Mouse (Mus musculus) liver, adult 2 months (tissue): Measurements from ENCODE around the gene Tgfbr3. TPM values are rescaled to one million over a fixed set of nuclear protein-coding genes. Genes with fewer than 3 reads are reported as not detected.
A peak's percentile ranks its signal among the peaks of the same experiment; 100 is the strongest.

ENCODE experiments used
- DNase-seq: peaks from one replicate; pipeline ENCODE4 v3.0.0-alpha.2; 2011; ENCODE audit warnings: low read depth, low spot score; ENCODE audit errors: extremely low read depth
- H3K27ac ChIP-seq: fragments of 200-500 bp; replicated peaks from 2 replicates; pipeline ENCODE4 v1.5.1; 2012; ENCODE audit warnings: low read depth, mild to moderate bottlenecking, control low read depth, inconsistent platforms, low read length; ENCODE audit not compliant: insufficient read depth
- H3K27me3 ChIP-seq: fragments of 200-500 bp; 2 replicates; pipeline ENCODE4 v1.6.1; 2012; ENCODE audit warnings: mild to moderate bottlenecking, moderate library complexity, low read length, inconsistent platforms; ENCODE audit not compliant: control insufficient read depth, insufficient read depth
- H3K36me3 ChIP-seq: fragments of 200-500 bp; 2 replicates; pipeline ENCODE4 v1.6.1; 2012; ENCODE audit warnings: low read length, inconsistent platforms; ENCODE audit not compliant: control insufficient read depth, insufficient read depth
- H3K4me1 ChIP-seq: fragments of 200-500 bp; 2 replicates; pipeline ENCODE4 v1.6.1; 2011; ENCODE audit warnings: low read length; ENCODE audit not compliant: control insufficient read depth, insufficient read depth
- H3K4me3 ChIP-seq: fragments of 200-500 bp; 2 replicates; pipeline ENCODE4 v1.5.1; 2011; ENCODE audit warnings: low read depth, mild to moderate bottlenecking, control low read depth, low read length, moderate library complexity; ENCODE audit not compliant: insufficient read depth
- H3K79me2 ChIP-seq: fragments of 200-500 bp; 2 replicates; pipeline ENCODE4 v1.6.1; 2012; ENCODE audit warnings: inconsistent platforms, mild to moderate bottlenecking, low read length, moderate library complexity; ENCODE audit not compliant: control insufficient read depth, insufficient read depth
- H3K9ac ChIP-seq: fragments of 200-500 bp; 2 replicates; pipeline ENCODE4 v1.6.1; 2012; ENCODE audit warnings: low read depth, mild to moderate bottlenecking, control low read depth, inconsistent platforms, low read length
- CTCF ChIP-seq: fragments of 200-500 bp; IDR thresholded peaks from 2 replicates; pipeline ENCODE4 v1.5.1; 2011; ENCODE audit warnings: low read depth, low read length, control low read depth
- POLR2A ChIP-seq: fragments of 200-500 bp; IDR thresholded peaks from 2 replicates; pipeline ENCODE4 v1.6.1; 2011; ENCODE audit warnings: low read length, control low read depth; ENCODE audit not compliant: insufficient read depth; ENCODE audit errors: extremely low read depth
- WGBS: fragments of 180-500 bp; shearing (Covaris S2); methylation state at CpG from one replicate; pipeline ENCODE4 v1.1.7; 2018; 5-methylcytosine and 5-hydroxymethylcytosine counted together
- polyA plus RNA-seq: library from polyadenylated mRNA; depleted of rRNA; stranded (reverse); fragments of >200 nt; gene quantifications from 2 replicates; pipeline ENCODE4 v1.2.3, GENCODE M21; 2012
- total RNA-seq: library from RNA; depleted of rRNA; stranded (reverse); fragments of >200 nt; gene quantifications from 2 replicates; pipeline ENCODE4 v1.2.3, GENCODE M21; 2014

The Tgfbr3 gene
- total and polyA plus RNA-seq, 2 experiments: 4.0 to 6.6 TPM

DNA sequence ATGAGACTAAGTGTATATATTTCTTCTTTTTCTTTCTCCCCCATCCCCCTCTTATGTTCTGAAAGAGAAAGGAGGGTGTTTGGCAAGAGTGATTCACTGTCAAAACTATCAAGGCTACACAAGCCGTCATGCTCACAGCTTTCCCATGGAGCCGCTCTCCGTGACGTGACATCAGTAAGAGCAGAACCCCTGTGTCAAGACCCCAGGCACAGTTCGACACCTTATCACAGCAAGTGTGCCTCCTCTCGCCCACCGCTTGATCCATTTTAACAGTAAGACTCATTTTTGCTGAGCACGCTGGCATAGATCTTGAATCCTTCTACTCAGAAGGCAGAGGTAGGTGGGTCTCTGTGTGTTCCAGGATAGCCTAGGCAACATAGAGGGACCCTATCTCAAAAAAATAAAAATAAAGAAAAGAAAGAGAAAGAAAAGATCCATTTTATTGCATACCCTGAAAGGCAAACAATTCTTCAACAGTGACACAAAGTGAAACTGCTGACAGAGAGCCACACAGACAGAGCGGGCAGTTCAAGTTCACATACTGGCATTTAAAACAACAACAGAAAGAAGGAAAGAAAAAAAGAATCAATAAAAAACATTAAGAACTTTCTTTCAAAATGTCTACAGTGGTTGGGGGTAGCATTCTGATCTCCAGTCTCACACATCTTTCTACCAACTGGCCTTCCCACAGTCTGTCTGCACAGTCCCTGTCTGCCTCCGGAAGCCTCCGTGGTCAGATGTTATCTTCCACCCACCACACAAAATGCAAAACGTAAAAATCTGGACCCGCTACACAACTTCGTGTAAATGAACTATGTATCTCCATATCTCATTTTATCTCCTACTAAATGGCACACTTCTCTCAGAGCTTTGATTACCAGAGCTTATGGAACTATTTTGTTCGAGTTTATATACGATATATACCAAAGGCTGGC is 24.7 kb downstream of the Tgfbr3 start:
- no peak overlapping the region for H3K9ac ChIP-seq
- no peak overlapping the region for H3K4me3 ChIP-seq
- peaks cover 13% of the 10 kb centered on the region; the same call in 1 of the 2 replicates for H3K79me2 ChIP-seq
- no peaks in the 10 kb centered on the region for H3K36me3 ChIP-seq
- 89% methylated on average over 16 of the region's 16 CpGs for WGBS
- TF ChIP-seq POLR2A: no peak
- no peak for TF ChIP-seq CTCF
- peaks cover 2% of the 10 kb centered on the region for H3K4me1 ChIP-seq
- no peak for DNase-seq
- H3K27me3 ChIP-seq: no peaks in the 10 kb centered on the region
- H3K27ac ChIP-seq: no peak overlapping the region

DNA sequence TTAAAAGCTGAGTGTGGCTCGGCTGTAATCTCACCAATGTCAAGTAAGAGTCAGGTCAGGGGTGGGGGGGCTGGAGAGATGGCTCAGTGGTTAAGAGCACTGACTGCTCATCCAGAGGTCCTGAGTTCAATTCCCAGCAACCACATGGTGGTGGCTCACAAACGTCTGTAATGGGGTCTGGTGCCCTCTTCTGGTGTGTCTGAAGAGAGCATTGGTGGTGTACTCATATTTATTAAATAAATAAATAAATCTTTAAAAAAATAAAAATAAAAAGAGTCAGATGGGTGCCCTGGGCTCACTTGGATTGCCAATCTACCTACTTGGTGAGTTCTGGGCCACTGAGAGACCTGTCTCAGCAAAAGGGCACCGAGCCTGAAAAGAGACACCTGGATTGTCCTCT is 25.6 kb downstream of the Tgfbr3 start:
- TF ChIP-seq POLR2A (no peak), CTCF (no peak)
- peaks cover 13% of the 10 kb centered on the region; the same call in 1 of the 2 replicates for H3K79me2 ChIP-seq
- no peak overlapping the region for H3K27ac ChIP-seq
- no peaks in the 10 kb centered on the region for H3K27me3 ChIP-seq
- no peaks in the 10 kb centered on the region for H3K36me3 ChIP-seq
- no peak for DNase-seq
- peaks cover 2% of the 10 kb centered on the region for H3K4me1 ChIP-seq
- no peak overlapping the region for H3K4me3 ChIP-seq
- 93% methylated on average over 3 of the region's 3 CpGs for WGBS
- H3K9ac ChIP-seq: no peak overlapping the region

DNA sequence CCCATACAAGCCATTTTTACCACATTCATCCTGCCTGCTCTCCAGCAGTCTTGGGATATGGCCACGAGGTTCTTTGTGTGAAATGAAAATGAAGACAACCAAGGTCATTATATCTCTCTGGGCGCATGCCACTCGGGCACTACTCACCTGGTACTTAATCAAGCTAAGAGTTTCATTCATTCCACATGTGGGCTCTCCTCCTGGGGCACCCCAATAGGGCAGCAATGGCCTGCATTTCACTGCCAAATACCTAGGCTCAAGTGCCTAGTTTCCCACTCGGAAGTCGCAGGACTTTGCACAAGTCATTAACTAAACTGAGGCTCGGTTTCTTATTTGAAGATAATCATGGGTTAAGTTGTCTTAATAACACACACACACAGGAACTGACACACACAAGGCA is 27.5 kb downstream of the Tgfbr3 start:
- WGBS: 89% methylated on average over 6 of the region's 6 CpGs
- DNase-seq: no peak
- Histone ChIP-seq H3K4me1 (peaks cover 2% of the 10 kb centered on the region), H3K36me3 (no peaks in the 10 kb centered on the region), H3K27ac (no peak overlapping the region), H3K79me2 (peaks cover 10% of the 10 kb centered on the region; the same call in 1 of the 2 replicates), H3K27me3 (no peaks in the 10 kb centered on the region), H3K4me3 (no peak overlapping the region), H3K9ac (no peak overlapping the region)
- TF ChIP-seq POLR2A: no peak
- no peak for TF ChIP-seq CTCF

DNA sequence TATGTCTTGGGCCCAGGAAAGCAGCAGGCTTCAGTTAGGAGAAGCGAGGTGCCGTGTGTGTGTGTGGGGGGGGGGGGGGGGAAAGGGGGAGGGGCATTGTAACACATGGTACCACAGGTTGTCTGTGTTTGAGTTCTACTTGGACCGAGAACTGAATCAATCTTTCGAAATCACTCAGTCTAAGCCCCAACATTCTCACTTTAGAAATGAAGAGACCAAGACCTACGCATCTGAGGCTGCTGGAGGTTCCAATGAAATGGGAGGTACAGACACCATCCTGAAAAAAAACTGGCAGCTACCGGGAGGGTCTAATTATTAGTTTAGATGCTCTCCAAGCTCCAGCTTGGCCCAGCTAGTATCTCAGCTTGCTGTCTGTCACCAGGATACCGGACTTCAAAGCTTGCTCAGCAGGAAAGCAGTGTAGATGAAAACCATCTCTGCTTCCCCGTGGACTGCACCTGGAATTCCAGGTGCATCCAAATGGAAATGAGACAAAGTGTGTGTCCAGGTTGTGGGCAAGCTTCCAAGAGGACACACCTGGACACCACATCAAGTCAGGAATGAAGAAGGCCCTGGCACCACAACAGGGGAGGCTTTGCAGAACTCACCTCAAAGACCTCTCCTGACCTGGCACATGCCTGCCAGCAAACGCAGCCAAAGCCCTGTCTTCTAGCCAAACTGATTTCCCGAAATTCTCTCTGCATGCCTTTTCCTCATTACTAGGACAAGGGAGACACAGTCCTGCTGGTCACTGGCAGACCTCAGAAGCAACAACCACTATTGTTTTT is 28.5 kb downstream of the Tgfbr3 start:
- no peaks in the 10 kb centered on the region for H3K27me3 ChIP-seq
- H3K9ac ChIP-seq: no peak overlapping the region
- H3K79me2 ChIP-seq: peaks cover 6% of the 10 kb centered on the region; the same call in 1 of the 2 replicates
- peaks cover 2% of the 10 kb centered on the region for H3K4me1 ChIP-seq
- H3K4me3 ChIP-seq: no peak overlapping the region
- no peak for TF ChIP-seq POLR2A
- no peak for TF ChIP-seq CTCF
- WGBS: 40% methylated on average over 10 of the region's 10 CpGs
- peak; percentile 68 for DNase-seq
- H3K36me3 ChIP-seq: no peaks in the 10 kb centered on the region
- H3K27ac ChIP-seq: no peak overlapping the region; the same call in 1 of the 2 replicates

DNA sequence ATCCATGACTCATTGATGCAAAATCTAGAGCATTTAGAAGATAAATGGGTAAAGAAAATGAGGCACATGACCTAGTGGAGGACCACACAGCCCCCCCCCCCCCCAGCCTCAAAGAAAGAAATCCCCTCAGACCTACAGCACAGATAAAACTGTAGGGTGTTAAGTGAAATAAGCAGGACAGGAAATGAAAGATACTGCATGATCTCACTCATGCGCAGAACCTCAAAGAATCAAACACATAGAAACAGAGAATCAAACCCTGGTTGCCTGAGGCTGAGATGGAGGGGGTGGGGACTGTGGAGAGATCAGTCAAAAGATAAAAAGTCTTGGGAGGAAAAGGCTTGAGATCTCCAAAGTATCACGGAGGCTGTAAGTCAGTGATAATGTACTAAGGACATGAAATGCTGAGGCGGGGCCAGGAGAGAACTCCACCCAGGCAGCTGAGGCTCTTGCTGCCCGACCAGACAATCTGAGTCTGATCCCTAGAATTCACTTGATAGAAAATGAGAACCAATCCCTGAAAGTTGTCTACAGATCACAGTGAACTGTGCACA is 29.9 kb downstream of the Tgfbr3 start:
- DNase-seq: no peak
- TF ChIP-seq CTCF (no peak), POLR2A (no peak)
- H3K27ac ChIP-seq: no peak overlapping the region
- H3K9ac ChIP-seq: no peak overlapping the region
- H3K36me3 ChIP-seq: no peaks in the 10 kb centered on the region
- H3K4me3 ChIP-seq: no peak overlapping the region
- H3K27me3 ChIP-seq: no peaks in the 10 kb centered on the region
- 93% methylated on average over 4 of the region's 4 CpGs for WGBS
- H3K79me2 ChIP-seq: peaks cover 6% of the 10 kb centered on the region; the same call in 1 of the 2 replicates
- peaks cover 2% of the 10 kb centered on the region for H3K4me1 ChIP-seq
